Mouse (Mus musculus) ovary, postnatal 10 days (tissue): ENCODE results near the gene Bbs7.
"Not testable (repeated sequence)": the region's sequence is repeated elsewhere in the genome, so short reads cannot be mapped to it uniquely, and the experiment has no call there.

Experiments used
- DNase-seq: peaks from one replicate; pipeline ENCODE4 v3.0.0; 2022; ENCODE audit warnings: low spot score

The Bbs7 gene

DNA sequence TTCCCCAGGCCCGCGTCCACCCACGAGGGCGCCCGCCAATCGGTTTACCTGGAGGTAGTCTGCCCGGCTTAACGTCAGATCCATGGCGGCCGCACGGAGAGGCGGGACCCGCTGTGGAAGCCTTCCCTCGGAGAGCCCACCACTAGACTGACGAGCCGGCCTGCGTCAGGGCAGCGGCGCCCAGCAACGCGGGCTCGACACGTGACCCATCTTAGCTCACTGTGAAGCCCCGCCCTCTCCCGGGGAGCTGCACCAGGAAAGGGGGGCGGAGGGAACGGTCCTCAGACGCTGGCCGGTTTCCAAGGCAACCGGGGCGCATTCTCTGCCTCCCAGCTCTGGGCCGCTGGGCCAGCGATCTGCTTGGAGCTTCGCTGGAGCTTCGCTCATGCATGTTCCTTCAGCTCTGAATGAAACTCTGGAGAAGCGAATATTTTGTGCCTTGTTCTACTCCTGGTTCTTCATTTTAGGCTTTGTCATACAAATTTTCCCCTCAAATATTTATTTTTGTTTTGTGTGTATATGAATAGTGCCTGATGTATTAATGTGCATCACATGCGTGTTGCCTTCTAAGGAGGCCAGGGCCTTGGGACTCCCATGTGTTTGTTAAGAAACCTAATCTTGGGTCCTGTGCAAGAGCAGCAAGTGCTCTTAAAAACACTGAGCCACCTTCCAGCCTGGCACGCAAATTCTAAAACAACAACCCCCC is at the start of gene Bbs7:
Gene Bbs7, minus strand, starts transcription at position 276 of the 706 bp plus-strand sequence.
- peak; percentile 72 for DNase-seq

DNA sequence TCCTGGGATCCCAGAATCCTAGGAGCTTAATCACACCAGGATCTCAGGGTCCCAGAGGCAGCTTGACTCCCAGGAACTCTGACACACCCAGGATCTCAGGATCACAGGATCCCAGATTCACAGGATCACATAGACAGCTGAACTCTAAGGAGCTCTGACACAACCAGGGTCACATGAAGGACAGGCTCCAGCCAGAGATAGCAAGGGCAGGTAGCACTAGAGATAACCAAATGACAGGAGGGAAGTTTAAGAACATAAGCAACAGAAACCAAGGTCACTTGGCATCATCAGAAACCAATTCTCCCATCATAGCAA is 31.9 kb upstream of the Bbs7 start:
- DNase-seq, result not testable (repeated sequence)

DNA sequence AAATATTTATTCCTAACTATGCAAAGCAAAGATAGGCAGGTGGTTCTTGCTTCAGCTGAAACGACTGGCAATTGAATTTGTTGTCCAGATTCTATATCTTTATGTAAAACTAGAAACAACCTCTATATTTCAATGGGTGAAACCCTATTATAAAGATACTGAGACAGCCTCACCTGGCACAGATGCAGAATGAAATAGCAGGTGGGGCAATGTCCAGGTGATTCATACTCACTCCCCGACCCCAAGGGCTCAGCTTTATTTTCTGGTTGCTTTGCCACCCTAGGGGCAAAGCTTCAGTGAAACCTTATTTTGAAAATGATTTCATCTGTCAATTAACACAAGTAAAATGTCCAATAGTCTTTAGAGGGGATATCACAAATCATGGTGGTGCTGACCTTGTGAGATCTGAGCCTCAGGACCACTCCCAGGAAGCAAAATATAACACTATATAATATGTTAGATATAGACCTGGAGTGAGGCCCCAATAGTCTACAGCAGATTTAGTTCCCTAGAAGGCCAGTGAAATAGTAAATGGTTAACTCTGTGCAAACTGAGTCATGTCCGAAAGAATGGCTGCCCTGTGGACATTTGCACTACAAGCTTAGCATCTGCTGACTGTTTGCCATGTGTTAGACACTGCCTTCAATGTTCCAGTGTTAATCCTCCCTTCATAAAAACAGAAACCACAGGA is 31.4 kb upstream of the Bbs7 start:
- DNase-seq, result no peak

DNA sequence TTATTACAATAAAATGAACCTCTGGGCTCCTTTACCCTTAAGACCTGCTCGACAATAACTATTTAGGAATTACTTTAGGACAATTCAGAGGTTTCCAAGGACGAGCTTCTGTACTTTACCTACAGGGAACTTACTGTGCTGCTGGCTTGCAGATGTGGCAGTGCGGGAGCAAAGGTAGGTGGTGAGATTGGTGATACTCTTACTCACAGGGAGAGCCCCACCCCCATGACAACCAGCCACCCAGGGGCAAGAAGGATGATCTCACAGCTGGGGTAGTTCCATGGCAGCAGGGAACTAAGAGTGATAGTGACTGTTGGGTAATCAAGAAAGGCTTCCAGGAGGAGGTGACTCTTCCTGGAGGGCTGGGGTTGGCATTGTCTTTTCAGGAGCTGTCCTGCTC is 30.1 kb upstream of the Bbs7 start:
- DNase-seq, result no peak

DNA sequence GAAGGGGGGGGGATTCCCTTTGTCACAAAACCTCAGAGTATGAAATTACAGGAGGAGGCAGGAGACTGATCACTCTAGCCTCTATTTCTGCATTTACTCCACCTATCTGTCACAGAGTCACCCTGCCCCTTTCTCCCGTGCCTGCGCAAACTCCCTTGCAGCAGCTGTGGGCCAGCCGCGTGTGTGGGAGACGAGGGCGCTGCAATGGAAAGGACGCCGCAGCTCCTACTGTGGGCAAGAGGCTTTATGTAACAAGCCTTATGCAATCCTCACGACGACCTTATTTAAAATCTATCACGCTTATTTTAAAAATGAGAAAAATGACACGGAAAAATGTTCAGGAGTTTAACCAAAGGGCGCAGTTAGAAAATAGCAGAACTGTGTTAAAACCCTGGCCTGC is 29.5 kb upstream of the Bbs7 start:
- DNase-seq, result no peak

DNA sequence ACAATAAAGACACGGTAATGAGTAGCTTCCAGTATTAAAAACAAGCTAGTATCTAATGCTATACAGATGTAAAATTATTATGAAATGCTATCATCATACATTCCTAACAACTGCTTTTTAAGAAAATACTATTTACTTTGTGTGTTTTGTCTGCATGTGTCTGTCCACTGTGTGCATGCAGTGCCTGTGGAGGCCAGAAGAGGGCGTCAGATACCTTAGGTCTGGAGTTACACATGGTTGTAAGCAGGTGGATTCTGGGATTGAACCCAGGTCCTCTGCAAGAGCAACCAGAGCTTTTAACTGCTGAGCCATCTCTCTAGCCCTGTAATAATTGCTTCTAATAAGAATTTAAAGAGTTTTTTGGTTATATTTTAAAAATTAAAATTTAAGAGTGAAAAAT is 27.5 kb upstream of the Bbs7 start:
- DNase-seq, result no peak

DNA sequence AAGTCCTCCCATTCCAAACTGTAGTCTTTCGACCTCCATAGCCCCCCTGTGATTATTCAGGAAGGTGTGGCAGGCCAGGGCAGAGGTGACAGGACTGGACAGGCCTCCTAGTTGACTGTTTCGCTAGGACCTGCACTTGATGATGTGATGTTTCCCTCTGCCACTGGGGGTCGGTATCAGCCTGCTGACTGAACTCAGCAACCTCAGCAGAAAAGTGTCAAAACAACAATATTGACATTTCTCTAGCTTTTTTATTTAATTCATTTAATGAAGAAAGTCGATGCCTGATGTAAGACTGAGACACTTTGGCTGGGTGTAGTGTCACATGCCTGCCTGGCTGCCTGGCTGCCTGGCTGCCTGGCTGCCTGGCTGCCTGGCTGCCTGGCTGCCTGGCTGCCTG is 22.2 kb upstream of the Bbs7 start:
- no peak for DNase-seq

DNA sequence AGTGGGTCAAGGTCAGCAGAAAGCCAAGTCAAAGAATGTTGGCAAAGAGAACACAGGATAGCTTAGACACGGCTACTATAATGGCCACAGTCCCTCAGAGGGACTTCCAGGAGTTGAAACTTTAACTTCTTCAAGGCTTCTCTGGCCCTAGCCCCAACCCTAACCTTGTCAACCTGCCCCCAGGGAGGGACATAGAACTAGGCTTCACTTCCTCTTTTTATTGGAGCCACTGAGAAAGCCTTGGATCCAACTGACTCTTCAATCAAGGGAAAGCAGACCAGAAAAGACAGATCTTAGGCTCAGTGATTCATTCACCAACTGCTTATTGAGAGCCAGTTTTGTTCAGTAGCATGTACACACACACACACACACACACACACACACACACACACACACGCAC is 13.5 kb upstream of the Bbs7 start:
- DNase-seq, result no peak

DNA sequence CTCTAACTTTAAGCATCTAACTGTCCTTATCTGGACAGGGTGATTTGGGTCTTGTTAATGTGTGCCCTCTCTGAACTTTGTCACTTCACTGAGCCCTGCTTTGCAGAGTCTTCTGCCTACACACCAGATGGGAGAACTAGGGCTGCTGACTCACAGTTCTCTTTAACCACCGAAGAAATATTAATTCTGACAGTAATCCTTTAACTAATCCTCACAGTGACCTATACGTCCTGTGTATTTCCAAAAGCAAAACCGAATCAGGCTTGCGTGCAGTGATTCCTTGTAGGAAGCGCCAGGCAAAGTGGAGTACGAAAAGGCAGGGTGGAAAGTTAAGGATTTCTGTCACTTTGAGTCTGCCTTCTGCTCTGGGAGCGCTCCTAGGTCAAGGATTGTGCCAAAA is 4.9 kb upstream of the Bbs7 start:
- no peak for DNase-seq

DNA sequence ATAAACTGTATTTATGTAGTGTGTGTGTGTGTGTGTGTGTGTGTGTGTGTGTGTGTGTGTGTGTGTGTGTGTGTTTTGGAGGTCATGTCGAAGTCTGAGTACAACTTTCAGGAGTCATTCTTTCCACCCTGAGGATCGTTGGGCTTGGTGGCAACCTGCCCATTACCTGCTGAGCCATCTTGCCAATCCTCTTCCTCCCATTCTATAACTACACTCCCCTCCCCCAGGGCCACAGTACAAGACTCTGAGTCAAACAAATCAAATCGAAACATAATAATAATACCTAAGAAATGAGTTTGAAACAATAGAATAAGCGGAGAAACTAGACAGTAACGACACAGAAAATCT is 605 bp upstream of the Bbs7 start:
- no peak for DNase-seq

DNA sequence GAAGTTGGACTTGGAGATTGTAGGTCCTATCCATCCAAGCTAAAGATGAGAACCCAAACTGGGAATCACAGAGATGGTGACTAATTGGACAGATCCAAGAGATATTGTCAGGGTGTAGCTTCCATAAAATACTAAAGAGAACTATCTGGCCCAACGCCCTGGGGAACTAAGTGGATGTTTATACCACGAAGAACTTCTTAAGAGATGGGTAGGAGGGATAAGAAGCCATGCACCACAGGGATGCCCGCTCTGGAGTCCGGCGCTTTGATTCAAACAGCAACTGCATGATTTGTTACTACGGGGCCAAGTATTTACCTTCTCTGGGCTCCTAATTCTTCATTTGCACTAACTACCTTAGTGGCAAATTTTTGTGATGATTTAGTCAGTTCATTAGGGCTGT is 590 bp downstream of the Bbs7 start:
- no peak for DNase-seq

DNA sequence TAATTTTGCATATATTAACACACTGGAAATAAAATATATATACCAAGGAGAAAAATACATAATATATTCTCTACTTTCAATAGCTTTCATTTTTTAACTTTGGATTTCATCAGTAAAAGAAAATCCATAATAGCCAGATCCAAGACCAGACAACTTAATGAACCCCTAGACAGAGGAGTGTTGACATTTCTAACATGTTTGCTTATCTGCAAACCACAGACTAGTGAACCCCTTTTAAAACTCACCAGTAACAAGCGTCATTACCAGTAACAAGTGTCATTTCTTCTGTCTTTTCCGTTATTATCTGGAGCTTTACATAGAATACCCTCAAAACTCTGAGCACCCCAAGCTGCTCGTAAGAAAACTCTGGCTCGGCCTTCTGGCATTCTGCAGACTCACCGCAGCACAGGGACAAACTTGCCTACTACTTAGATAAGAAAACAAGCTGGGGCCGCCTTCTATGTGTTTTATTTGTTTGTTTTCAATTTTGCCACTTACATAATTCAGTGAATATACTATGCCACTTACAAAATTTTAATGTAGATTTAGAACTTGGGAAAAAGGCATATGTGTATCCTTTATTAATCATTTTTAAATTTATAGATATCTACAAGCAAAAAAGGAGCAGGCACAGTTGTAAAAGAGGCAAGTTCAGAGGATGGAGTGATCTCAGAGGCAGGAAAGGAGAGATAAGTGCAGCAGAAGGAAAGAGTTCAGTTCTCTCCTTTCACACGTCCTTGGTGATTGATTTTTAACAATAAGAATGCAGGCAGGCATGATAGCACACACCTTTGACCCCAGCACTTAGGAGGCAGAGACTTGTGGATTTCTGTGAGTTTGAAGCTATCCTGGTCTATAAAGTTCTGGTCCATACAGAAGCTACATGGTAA is 7.1 kb downstream of the Bbs7 start:
- DNase-seq, result no peak

DNA sequence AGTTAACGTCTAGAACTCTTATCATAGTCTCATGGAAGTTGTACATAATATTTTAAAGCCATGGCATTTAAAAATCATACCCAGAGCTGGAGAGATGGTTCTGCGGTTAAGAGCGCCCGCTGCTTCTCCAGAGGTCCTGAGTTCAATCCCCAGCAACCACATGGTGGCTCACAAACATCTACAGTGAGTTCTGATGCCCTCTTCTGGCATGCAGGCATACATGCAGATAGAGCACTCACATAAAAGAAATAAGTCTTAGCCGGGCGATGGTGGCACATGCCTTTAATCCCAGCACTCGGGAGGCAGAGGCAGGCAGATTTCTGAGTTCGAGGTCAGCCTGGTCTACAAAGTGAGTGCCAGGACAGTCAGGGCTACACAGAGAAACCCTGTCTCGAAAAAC is 13.5 kb downstream of the Bbs7 start:
- DNase-seq, result not testable (repeated sequence)

DNA sequence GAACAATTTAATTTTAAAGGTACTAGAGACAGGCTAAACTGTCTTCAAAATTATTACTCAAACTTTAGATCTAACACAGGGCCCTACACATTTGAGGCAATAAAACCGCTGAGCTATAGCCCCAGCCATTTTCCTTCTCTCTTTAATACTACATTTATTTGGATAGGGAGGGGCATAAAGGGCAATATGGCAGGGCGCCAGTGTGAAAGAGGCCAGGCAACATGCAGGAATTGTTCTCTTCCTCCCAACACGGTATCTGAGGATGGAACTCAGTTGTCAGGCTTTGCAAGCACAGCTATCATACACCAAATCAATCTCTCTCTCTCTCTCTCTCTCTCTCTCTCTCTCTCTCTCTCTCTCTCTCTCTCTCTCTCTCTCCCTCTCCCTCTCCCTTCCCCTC is 14.5 kb downstream of the Bbs7 start:
- DNase-seq, result no peak

DNA sequence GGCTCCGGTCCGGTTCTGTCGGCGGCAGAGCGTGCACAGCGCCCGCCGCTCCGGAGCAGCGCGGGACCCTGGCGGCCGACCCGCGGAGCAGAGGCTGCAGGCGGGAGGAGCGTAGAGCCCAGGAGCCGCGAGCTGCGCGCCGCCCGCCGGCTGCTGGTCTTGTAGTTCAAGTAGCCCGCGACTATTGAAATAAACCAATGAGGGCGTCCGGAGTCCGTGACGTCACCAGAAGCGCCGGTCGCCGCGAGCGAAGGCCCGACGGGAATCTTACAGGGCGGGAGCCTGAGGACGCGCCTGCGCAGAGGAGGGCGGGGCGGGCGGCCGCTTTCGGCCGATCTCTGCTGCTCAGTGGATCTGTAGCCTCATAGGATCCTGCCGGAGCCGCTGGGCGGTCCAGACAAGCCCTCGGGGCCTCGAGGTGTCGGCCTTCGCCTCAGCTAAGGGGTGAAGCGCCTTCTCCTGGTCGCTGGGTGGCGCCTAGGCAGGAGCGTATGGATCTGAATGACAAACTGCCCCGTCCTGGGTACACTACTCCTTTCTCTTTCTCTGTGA is 41.4 kb downstream of the Bbs7 start, which contains the start of gene Ccna2:
Gene Ccna2, minus strand, starts transcription at position 324 of the 552 bp plus-strand sequence.
- DNase-seq, result peak; percentile 98

DNA sequence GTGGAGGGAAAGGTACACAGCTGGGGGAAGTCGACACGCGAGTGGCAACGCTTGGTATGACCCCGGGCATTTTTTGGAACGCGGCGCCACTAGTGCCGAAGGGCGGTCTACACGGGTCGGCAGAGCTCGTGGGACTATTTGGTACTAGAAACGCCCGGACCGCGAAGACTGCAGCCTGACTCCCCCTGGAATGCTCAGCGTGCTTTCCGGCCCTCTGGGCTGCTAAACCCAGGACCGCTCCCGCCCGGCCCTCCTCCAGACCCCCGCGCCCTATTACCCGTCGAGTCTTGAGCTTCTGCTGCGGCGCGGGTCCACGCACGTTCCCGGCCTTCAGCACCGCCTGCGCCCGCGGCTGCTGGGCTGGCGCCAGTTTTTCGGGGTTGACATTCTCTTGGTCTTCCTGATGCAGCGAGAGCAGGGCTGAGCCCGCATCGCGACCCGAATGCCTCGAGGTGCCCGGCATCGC is 41.9 kb downstream of the Bbs7 start:
- DNase-seq, result peak; percentile 15

DNA sequence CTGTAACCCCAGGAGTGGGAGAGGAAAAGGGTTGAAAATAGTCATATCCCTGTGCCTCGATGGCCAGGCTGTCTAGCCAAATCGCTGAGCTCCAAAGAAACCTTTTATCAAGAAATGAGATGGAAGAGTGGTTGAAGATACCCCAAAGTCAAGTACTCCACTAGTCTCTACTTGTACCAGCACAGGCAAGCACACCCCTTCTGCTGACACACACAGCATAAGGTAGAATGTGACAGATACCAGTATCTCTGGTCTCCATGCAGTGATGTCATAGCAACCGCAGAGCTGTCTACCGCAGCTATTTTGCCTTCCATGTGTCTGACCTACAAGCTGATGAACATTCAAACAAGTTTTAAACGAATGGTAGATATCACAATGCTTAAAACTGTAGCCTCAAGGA is 43.4 kb downstream of the Bbs7 start:
- no peak for DNase-seq

DNA sequence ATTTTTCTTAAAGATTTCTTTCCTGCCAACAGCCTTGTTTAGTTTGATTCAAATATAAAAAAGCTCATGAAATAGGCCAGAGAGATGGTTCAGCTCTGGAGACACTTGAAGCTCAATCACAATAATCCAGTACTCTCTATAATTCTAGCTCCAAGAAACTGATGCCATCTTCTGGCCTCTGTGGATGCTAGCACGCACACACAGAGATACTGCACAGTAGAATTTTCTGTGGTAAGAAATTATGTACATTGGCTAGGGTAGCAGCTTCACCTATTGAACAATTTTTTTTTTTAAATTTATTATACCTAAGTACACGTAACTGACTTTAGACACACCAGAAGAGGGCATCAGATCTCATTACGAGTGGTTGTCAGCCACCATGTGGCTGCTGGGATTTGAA is 49.6 kb downstream of the Bbs7 start:
- no peak for DNase-seq

DNA sequence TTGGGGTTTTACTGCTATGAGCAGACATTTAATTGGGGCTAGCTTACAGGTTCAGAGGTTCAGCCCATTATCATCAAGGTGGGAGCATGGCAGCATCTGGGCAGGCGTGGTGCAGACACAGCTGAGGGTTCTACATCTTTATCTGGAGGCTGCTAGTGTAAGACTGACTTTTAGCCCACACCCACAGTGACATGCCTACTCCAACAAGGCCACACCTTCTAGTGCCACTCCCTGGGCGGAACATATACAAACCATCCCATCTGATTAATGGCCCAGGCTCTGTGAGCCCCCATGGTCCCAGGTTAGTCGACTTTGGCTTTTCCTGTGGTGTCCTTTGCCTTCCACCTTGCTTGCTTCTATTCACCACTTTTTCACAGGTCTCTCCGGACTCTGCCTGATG is 53.7 kb downstream of the Bbs7 start:
- no peak for DNase-seq

DNA sequence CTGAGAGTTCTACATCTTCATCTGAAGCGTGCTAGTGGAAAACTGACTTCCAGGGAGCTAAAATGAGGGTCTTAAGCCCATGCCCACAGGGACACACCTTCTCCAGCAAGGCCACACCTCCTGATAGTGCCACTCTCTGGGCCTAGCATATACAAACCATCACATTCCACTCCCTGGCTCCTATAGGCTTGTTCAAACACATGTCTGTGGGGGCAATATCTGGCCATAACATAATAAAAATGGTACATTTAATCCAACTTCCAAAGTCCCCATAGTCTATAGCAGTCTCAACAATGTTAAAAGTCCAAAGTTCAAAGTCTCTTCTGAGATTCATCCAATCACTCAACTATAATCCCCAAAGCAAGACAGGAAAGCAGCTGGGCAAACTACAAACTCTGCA is 55.7 kb downstream of the Bbs7 start:
- no peak for DNase-seq

DNA sequence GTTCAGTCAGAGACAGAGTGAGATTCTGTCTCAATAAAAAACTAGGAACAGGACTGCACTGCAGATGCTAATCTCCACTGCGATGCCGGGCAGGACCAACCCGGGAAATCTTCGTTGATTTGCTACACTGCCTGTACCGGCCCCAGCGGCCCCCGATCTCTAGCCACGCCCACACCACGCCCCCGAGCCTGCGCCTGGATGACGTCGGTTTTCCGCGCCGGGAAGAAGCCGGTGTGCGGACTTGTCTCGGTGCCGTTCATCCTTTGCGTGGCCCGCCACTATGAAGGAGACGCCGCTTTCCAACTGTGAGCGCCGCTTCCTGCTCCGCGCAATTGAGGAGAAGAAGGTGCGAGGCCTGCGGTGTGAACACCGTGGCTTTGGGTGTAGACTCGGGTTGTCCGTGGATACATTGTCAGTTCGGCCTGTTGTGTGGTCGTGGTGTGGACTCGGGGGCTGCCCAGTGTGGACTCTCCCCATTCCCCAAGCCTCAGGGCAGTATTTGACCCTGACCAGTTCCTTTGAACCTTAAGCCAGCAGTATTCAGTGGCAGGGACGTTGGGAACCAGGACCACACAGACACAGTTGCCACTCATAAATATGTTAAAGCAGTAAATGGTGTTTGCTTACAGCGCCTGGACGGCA is 60.8 kb downstream of the Bbs7 start, which contains the start of gene Exosc9:
Gene Exosc9, plus strand, starts transcription at position 201 of the 642 bp plus-strand sequence.
- peak; percentile 90 for DNase-seq

DNA sequence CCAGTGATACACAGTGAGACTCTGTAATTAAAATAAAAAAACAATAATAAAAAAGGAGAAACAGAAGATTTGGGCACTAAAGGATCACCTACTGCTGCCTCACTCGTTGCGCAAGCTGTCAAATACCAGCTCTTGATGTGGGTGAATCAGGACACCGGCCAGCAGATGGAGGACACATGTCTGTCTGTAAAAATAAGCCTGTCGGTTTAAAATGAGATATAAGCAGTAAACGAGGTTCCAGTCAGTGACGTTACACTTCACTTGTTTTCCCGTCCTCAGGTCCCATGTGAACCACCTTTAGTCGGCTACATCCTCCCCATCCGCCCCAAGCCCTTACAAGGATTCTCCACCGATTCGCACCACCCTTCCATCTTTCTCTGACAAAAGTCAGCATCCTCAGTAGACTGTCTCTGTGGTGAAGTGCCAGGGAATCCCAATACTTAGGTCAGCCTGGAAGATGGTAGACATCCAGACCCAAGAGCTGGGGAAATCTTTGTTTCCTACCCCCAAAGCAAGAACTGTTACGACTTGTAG is 61.4 kb downstream of the Bbs7 start:
- DNase-seq, result no peak
